Mouse (Mus musculus) hindbrain, embryonic 11.5 days (tissue): Measurements from ENCODE around the gene E430018J23Rik. TPM values are rescaled to one million over a fixed set of nuclear protein-coding genes. Genes with fewer than 3 reads are reported as not detected.
"Not testable (repeated sequence)": the region's sequence is repeated elsewhere in the genome, so short reads cannot be mapped to it uniquely, and the experiment has no call there.

ENCODE experiments used
- ATAC-seq: fragments of 200-750 bp; cut with Nextera tagmentation; 2 replicates; pipeline ENCODE4 v1.8.0; 2017; ENCODE audit warnings: mild to moderate bottlenecking, moderate TSS enrichment, moderate library complexity; ENCODE audit not compliant: low FRiP score
- DNase-seq: peaks from one replicate; pipeline ENCODE4 v3.0.0-alpha.2; 2015; ENCODE audit warnings: low spot score
- H3K27ac ChIP-seq: fragments of 300-500 bp; sonication (generic); 2 replicates; pipeline ENCODE4 v1.5.1; 2014; ENCODE audit warnings: mild to moderate bottlenecking, low read depth, low read length
- H3K27me3 ChIP-seq: fragments of 300-500 bp; sonication (generic); 2 replicates; pipeline ENCODE4 v1.6.1; 2014; ENCODE audit warnings: mild to moderate bottlenecking, low read length, moderate library complexity, mixed read lengths; ENCODE audit not compliant: control insufficient read depth, insufficient read depth
- H3K36me3 ChIP-seq: fragments of 300-500 bp; sonication (generic); 2 replicates; pipeline ENCODE4 v1.6.1; 2014; ENCODE audit warnings: mild to moderate bottlenecking, low read length, moderate library complexity, mixed read lengths; ENCODE audit not compliant: control insufficient read depth, insufficient read depth
- H3K4me1 ChIP-seq: fragments of 300-500 bp; sonication (generic); replicated peaks from 2 replicates; pipeline ENCODE4 v1.6.1; 2014; ENCODE audit warnings: low read length, mixed read lengths; ENCODE audit not compliant: control insufficient read depth, insufficient read depth
- H3K4me2 ChIP-seq: fragments of 300-500 bp; sonication (generic); replicated peaks from 2 replicates; pipeline ENCODE4 v1.6.1; 2014; ENCODE audit warnings: mild to moderate bottlenecking, low read depth, low read length
- H3K4me3 ChIP-seq: fragments of 300-500 bp; sonication (generic); 2 replicates; pipeline ENCODE4 v1.5.1; 2014; ENCODE audit warnings: low read depth, low read length
- H3K9ac ChIP-seq: fragments of 300-500 bp; sonication (generic); 2 replicates; pipeline ENCODE4 v1.6.1; 2014; ENCODE audit warnings: low read depth, low read length
- H3K9me3 ChIP-seq: fragments of 300-500 bp; sonication (generic); 2 replicates; pipeline ENCODE4 v1.6.1; 2016; ENCODE audit warnings: low read length; ENCODE audit not compliant: control insufficient read depth
- WGBS: fragments of 180-500 bp; shearing (Covaris S2); extraction: QIAGEN DNeasy Blood & Tissue Kit; methylation state at CpG from one replicate; pipeline ENCODE4 v1.1.7; 2014; 5-methylcytosine and 5-hydroxymethylcytosine counted together
- polyA plus RNA-seq: library from polyadenylated mRNA; unstranded; fragments of >200 nt; fragmentation: Nextera tagmentation; extraction: Ambion mirVana; gene quantifications from 2 replicates; pipeline ENCODE4 v1.2.1, GENCODE M21; 2014

The E430018J23Rik gene
- polyA plus RNA-seq, 1 experiment from 2014 or later: 6.1 TPM

- no peak overlapping the region for H3K27ac ChIP-seq
- H3K4me1 ChIP-seq: no peaks in the 10 kb centered on the region
- WGBS: 78% methylated on average over 7 of the region's 7 CpGs
- H3K27me3 ChIP-seq: no peaks in the 10 kb centered on the region
- no peak for DNase-seq
- no peaks in the 10 kb centered on the region for H3K36me3 ChIP-seq
- H3K4me3 ChIP-seq: no peak overlapping the region
- no peak for ATAC-seq
- no peak overlapping the region for H3K4me2 ChIP-seq
- no peaks in the 10 kb centered on the region for H3K9me3 ChIP-seq
- no peak overlapping the region for H3K9ac ChIP-seq
These were observed 3.1 kb downstream of the E430018J23Rik start for GRCm38 (mm10) chr7:127390306-127390705.

DNA sequence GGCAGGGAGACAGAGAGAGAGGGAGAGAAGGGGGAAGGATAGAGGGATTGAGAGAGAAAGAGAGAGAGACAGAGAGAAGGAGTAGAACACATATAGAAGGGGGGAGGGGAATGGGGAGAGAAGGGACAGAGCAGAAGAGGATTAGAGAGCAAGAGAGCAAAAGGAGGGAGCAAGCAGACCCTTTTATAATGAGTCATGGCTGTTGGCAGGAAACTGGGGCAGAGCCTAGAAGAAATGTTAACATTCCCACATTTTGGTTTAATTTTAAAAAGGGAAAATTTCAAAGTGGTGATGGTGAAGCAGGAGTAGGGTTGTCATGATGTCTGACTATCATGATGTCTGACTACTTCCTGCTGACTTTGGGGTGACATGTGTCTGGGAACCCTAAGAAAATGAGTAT is 5.2 kb downstream of the E430018J23Rik start:
- not testable (repeated sequence) for H3K4me1 ChIP-seq, H3K9me3 ChIP-seq, H3K27ac ChIP-seq, ATAC-seq, H3K27me3 ChIP-seq, H3K9ac ChIP-seq, H3K4me3 ChIP-seq, H3K36me3 ChIP-seq, DNase-seq, H3K4me2 ChIP-seq

GRCm38 (mm10) chr7:127386641-127387392 is 6.6 kb downstream of the E430018J23Rik start, which contains the start of gene 9130019O22Rik:
Gene 9130019O22Rik (minus strand): TSS chr7:127387166.
- H3K9me3 ChIP-seq: no peaks in the 10 kb centered on the region
- H3K27ac ChIP-seq: 0 out of 2 replicates have a peak within 1 kb of the TSS, but pooled peaks have one; percentile 24
- H3K4me3 ChIP-seq: peak within 1 kb of the TSS; percentile 49
- no peaks in the 10 kb centered on the region for H3K27me3 ChIP-seq
- H3K4me1 ChIP-seq: no peaks in the 10 kb centered on the region
- H3K36me3 ChIP-seq: no peaks in the 10 kb centered on the region
- H3K9ac ChIP-seq: peak within 1 kb of the TSS; percentile 66
- WGBS: 16% methylated on average over 38 of the region's 38 CpGs
- DNase-seq (peak; percentile 87), ATAC-seq (peak; percentile 86)
- peak within 1 kb of the TSS; percentile 74 for H3K4me2 ChIP-seq

GRCm38 (mm10) chr7:127385560-127385959 is 7.9 kb downstream of the E430018J23Rik start:
- not testable (repeated sequence) for H3K4me3 ChIP-seq, H3K4me2 ChIP-seq

GRCm38 (mm10) chr7:127378310-127378921 is 15.0 kb downstream of the E430018J23Rik start:
- H3K27ac ChIP-seq: no peak overlapping the region
- no peaks in the 10 kb centered on the region for H3K4me1 ChIP-seq
- H3K9ac ChIP-seq: no peak overlapping the region
- no peak overlapping the region for H3K4me3 ChIP-seq
- H3K36me3 ChIP-seq: no peaks in the 10 kb centered on the region
- WGBS: 79% methylated on average over 6 of the region's 6 CpGs
- DNase-seq (no peak), ATAC-seq (no peak)
- no peaks in the 10 kb centered on the region for H3K27me3 ChIP-seq
- no peak overlapping the region for H3K4me2 ChIP-seq
- no peaks in the 10 kb centered on the region for H3K9me3 ChIP-seq

More at GRCm38 (mm10) chr7:127385560-127385959, 7.9 kb downstream of the E430018J23Rik start:
- DNase-seq, H3K27ac ChIP-seq, H3K36me3 ChIP-seq, ATAC-seq, H3K9ac ChIP-seq, H3K27me3 ChIP-seq, H3K4me1 ChIP-seq, H3K9me3 ChIP-seq: not testable (repeated sequence)
- WGBS: 94% methylated on average over 4 of the region's 4 CpGs

- Histone ChIP-seq H3K9ac (peak within 1 kb of the TSS; percentile 80), H3K4me3 (peak within 1 kb of the TSS; percentile 70), H3K4me2 (peak within 1 kb of the TSS; percentile 80)
- H3K27ac ChIP-seq, H3K4me1 ChIP-seq, H3K9me3 ChIP-seq, H3K36me3 ChIP-seq, H3K27me3 ChIP-seq: not testable (repeated sequence)
- ATAC-seq (peak; percentile 91), DNase-seq (peak; percentile 88)
- 4% methylated on average over 40 of the region's 49 CpGs for WGBS
These were observed 17.9 kb downstream of the E430018J23Rik start, which contains the start of gene Zfp747 for GRCm38 (mm10) chr7:127375271-127376245. Gene Zfp747 (minus strand): TSS chr7:127376050.

- H3K4me3 ChIP-seq, H3K9me3 ChIP-seq, H3K27me3 ChIP-seq, H3K4me2 ChIP-seq, ATAC-seq, H3K9ac ChIP-seq, DNase-seq, H3K4me1 ChIP-seq, H3K27ac ChIP-seq, H3K36me3 ChIP-seq: not testable (repeated sequence)
- WGBS: 76% methylated on average over 3 of the region's 3 CpGs
These were observed 21.6 kb downstream of the E430018J23Rik start for GRCm38 (mm10) chr7:127371870-127372269.

- Histone ChIP-seq H3K4me3 (no peak overlapping the region), H3K27ac (no peak overlapping the region), H3K27me3 (no peaks in the 10 kb centered on the region), H3K4me1 (no peaks in the 10 kb centered on the region), H3K9me3 (no peaks in the 10 kb centered on the region), H3K4me2 (no peak overlapping the region), H3K9ac (no peak overlapping the region), H3K36me3 (no peaks in the 10 kb centered on the region)
- no peak for ATAC-seq
- no peak for DNase-seq
- WGBS: 91% methylated on average over 2 of the region's 2 CpGs
These were observed 22.2 kb downstream of the E430018J23Rik start for GRCm38 (mm10) chr7:127371213-127371612.
